Mouse (Mus musculus) heart, postnatal 10 days (tissue): ENCODE measurements around the gene Vmn2r48. TPM values are rescaled to one million over a fixed set of nuclear protein-coding genes. Genes with fewer than 3 reads are reported as not detected.
"Not testable (repeated sequence)": the region's sequence is repeated elsewhere in the genome, so short reads cannot be mapped to it uniquely, and the experiment has no call there.

Experiments used
- DNase-seq, 2 experiments: peaks; one replicate each; pipeline ENCODE4 v3.0.0; 2021
- intact Hi-C: fragments of 180-260 bp; cut with DNase I; formaldehyde crosslinking; loops from one replicate; pipeline ENCODE4 v1.15.1; 2025
- total RNA-seq, 2 experiments: library from RNA; stranded (reverse); gene quantifications; 2 replicates each; pipeline ENCODE4 v1.2.3; 2021

Vmn2r48 gene
- not detected for total RNA-seq

DNA sequence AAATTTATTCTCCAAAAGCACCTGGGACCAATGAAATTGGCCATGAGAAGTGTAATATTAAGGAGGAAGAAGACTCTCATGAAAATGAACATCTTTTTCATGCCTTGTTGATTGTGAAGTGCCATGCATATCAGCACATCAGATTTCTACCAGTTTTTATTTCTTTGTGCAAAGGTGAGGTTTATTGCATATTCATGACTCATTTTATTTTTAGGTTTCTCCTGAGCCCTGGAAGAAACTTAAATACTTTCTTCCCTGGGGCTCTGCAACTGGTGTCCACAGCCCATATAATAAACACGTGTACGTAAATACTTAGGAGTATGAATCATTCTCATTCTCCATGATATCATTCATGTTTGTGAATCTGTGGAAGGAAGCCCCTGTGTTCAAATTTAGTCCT, at the start of gene Vmn2r48:
Vmn2r48 (minus strand) TSS at position 101 of the 400 bp plus-strand sequence.
- intact Hi-C loops, DNase-seq: not testable (repeated sequence)

- intact Hi-C loops, DNase-seq: not testable (repeated sequence)
Measured at GRCm38 (mm10) chr7:9992157-9992556, 38.8 kb upstream of the Vmn2r48 start, which contains the start of gene Vmn2r49. Gene Vmn2r49, minus strand, starts transcription at chr7:9992257.

Other genes starting within 250 kb of the Vmn2r48 start
- gene Vmn2r46, start 183.0 kb downstream of the Vmn2r48 start, total RNA-seq, result not detected
- gene Vmn2r47, start 112.3 kb downstream of the Vmn2r48 start, total RNA-seq, result not detected
- not detected for gene Vmn2r49, start 38.7 kb upstream of the Vmn2r48 start, total RNA-seq
- gene Vmn2r50, start 99.7 kb upstream of the Vmn2r48 start, total RNA-seq, result not detected
- gene Vmn2r51, start 152.2 kb upstream of the Vmn2r48 start, total RNA-seq, result not detected
- gene Vmn2r52, start 223.0 kb upstream of the Vmn2r48 start, total RNA-seq, result not detected